Mouse (Mus musculus): ENCODE results near the gene 1810010H24Rik.
"Not testable (repeated sequence)": the region's sequence is repeated elsewhere in the genome, so short reads cannot be mapped to it uniquely, and the experiment has no call there.

The 1810010H24Rik gene

DNA sequence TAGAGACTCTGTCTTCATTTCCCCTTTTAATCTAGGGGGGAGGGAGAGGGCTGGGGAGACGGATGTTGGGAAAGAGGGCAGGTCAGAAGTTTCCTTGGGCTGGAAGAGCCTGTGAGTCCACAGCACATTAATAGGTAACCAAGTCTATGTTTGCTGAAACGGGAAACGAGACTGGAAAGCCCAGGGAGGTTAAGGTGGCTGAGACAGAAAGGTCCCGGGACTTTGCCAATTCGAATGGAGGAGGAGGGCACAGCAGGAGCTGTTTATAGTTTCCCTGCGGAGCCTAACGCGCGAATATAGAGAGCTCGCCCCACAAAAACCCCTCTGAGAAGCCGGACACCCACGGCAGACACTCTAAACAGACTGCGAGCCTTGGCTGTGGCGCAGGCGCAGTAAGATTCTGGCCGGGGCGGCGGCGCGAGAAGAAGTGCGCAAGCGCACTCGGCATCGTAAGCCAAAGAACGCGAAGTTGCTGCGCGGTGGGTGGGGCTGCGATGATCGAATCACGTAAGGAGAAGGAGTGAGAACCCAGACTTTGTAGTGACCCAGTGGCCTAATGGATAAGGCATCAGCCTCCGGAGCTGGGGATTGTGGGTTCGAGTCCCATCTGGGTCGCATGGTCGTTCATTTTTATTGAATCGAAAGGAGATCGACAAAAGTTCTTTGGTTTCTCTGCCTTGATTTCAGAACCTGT, 13.0 kb upstream of the 1810010H24Rik start:
- peak; percentile 90 to 98 for DNase-seq (ENCODE audit: low read depth in 1 of 2, low spot score in 2 of 2)

GRCm38 (mm10) chr11:107014020-107014585, 11.4 kb upstream of the 1810010H24Rik start:
- no peak for DNase-seq (ENCODE audit: low read depth in 1 of 2, low spot score in 2 of 2)

DNA sequence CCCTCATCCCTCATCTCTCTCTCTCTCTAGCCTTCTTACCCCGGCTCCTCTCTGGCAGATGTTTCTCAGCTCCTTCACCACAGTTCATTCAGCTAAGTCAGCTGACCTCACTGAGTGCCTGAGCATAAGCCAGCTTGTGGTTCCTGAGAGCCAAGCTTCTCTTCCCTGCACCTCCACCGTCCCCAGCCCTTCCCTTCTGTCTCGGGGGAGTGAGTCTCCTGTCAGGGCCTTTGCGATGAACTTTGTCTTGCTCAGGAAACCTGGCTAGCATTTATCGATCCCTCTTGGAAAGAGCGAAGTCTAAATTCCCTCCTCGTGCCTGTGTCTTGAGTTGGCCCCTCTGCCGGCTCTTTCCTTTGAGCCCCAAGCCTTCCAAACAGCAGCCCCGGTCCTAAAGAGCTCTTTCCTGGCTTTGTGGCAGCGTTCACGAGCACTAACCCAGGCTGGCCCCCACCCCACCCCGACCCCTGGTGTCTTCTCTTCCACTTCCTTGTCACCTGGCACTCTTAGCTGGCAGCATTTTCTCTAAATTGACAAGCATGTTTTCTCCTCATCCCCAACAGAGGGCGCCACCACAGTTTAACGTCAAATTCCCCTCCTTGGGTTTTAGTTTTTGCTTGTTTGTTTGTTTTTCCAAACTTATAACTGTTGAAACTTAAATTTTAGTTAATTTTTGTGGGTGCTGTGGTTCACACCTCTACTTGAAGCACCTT, 10.7 kb upstream of the 1810010H24Rik start:
- no peak for DNase-seq (ENCODE audit: low read depth in 1 of 2, low spot score in 2 of 2)

- not testable (repeated sequence) for DNase-seq (ENCODE audit: low read depth in 1 of 2, low spot score in 2 of 2)
These were observed 9.8 kb upstream of the 1810010H24Rik start for GRCm38 (mm10) chr11:107015535-107016187.

DNA sequence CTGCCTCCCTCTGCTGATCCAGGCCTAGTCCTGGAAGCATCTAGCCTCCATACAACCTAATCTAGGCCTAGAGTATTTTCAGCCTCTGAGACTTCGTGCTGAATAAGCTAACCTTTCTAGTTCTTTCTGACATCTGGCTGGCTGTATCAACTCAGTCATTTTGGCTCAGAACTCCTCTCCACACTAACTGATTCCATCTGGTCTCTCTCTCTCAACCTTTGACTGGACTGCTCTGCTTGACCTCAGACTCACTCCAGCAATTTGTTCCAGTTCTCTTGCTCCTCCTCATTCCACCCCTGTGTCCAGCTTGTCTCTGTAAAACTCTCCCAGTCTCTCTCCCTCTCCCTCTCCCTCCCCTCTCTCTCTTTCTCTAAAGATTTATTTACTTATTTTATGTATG, 8.6 kb upstream of the 1810010H24Rik start:
- DNase-seq (ENCODE audit: low read depth in 1 of 2, low spot score in 2 of 2): no peak

DNA sequence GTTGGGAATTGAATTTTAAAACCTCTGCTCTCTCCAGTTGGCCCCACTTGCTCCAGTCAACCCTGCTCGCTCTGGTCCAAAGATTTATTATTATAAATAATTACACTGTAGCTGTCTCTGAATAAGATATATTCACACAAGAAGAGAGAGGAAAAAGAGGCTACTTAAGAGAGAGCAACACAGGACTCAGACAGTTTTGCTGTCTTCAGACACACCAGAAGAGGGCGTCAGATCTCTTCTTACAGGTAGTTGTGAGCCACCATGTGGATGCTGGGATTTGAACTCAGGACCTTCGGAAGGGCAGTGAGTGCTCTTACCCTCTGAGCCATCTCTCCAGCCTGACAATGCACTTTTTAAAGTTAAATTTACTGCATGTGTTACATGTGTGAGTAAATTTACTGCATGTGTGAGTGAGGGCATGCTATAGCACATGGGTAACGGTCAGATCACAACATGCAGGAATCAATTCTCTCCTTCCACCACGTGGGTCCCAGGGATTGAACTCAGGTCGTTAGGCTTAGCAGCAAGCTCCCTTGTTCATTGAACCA, 8.1 kb upstream of the 1810010H24Rik start:
- no peak for DNase-seq (ENCODE audit: low read depth in 1 of 2, low spot score in 2 of 2)

- no peak for DNase-seq (ENCODE audit: low read depth in 1 of 2, low spot score in 2 of 2)
These were observed 6.9 kb upstream of the 1810010H24Rik start for GRCm38 (mm10) chr11:107018606-107019005.

DNA sequence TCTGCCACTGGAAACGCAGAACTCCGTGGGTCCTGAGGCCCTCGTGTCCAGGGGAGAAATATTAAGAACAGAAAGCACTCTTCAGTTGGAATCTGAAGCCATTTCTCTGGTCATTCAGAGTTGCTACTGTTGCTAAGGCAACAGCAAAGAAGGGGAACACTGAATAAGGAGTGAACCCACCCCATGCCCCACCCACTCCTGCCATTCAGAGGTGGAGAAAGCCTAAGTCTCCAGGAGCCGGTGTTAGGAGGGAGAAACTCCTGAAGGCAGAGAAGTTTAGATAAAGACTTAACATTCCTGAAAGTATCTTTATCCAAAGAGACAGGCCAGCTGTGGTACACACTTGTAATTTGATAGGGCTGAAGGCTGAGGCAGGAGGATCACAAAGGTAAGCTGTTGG, 6.2 kb upstream of the 1810010H24Rik start:
- DNase-seq (ENCODE audit: low read depth in 1 of 2, low spot score in 2 of 2): no peak

GRCm38 (mm10) chr11:107019722-107020121, 5.8 kb upstream of the 1810010H24Rik start:
- not testable (repeated sequence) for DNase-seq (ENCODE audit: low read depth in 1 of 2, low spot score in 2 of 2)

DNA sequence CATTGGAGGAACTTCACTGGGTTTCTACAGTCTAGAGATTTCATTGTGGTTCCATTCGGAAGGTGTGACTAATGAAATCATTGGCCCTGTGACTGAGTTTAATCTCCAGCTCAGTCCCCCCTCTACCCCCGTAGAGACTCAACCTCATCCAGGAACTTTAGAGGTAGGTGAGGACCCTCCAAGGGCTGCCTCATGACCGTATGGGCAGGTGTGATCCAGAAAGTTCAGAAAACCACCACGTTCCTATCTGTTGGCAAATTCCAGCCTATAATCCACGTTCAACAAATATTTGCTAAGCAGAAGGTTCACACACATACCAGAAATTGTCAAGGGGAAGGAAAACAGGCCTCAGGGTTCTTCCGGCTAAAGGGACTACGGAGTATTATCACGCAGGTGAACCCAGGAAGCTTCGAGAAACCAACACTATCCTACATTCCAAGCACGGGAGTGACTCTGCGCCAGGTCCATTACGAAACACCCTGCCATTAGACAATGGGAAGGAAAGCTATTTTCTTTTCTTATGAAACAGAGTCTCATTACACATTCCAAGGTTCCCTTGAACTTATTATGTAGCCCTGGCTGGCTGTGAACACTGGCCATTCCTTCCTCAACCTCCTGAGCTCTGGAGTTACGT, 3.3 kb upstream of the 1810010H24Rik start:
- no peak for DNase-seq (ENCODE audit: low read depth in 1 of 2, low spot score in 2 of 2)

GRCm38 (mm10) chr11:107024406-107024805, 1.1 kb upstream of the 1810010H24Rik start:
- DNase-seq (ENCODE audit: low read depth in 1 of 2, low spot score in 2 of 2): no peak

- DNase-seq (ENCODE audit: low read depth in 1 of 2, low spot score in 2 of 2): no peak
These were observed 1.3 kb downstream of the 1810010H24Rik start for GRCm38 (mm10) chr11:107026554-107027430.

DNA sequence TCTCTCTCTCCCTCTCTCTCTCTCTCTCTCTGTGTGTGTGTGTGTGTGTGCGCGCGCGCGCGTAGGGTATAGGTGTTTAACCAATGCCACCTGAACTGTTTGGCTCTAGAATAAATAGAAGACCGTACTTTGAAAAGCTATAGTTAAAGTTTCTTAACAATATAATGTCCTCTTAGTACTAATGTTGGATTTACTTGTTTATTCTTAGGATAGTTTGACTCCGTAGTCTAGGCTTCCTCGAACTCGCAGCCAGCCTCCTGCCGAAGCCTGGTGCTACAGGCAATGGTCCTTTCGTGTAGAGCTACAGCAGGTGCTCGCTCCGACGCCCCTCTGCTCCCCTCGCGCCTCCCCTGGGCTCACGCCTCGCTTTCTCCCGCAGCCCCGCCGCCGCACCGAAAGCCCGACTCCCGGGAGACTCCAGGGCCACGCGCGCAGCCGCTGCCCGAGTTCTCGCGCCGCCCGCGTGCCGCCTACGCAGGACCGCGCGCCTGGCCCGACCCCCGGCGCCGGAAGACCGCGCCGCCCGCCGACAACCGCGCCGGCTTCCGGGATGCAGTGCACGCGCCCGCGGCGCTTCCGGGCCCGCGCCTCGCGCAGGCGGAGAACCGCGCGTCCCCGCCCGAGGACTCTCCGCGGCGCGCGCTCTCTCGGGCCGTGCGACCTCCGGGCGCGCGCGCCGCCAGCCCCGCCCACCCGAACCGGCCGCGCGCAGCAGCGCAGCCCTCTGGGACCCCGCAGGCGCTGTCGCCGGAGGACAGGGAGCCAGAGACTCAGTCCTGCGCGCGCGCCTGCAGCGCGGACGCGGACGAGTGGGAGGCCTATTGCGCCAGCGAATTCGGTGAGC, 2.2 kb downstream of the 1810010H24Rik start:
- peak in 1 of 2 experiments; percentile 44 for DNase-seq (ENCODE audit: low read depth in 1 of 2, low spot score in 2 of 2)

- no peak for DNase-seq (ENCODE audit: low read depth in 1 of 2, low spot score in 2 of 2)
These were observed 2.8 kb downstream of the 1810010H24Rik start for GRCm38 (mm10) chr11:107028275-107028618.

DNA sequence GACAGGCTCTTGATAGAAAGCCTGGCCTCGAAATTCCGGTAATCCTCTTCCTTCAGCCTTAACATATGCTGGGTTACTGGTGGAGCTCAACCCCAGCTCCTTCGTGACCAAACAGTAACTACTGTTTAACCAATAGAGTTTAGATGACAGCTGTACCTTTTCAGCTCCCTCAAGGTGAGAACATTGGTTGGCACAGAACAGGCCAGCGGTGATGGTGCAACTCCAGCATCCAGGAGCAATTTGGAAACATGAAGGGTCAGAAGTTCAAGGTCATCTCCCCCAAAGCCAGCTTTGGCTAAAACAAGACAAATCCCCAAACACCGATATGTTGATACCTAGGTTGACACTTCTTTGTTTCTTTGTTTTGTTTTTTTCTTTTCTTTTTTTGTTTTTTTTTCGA, 3.3 kb downstream of the 1810010H24Rik start:
- no peak for DNase-seq (ENCODE audit: low read depth in 1 of 2, low spot score in 2 of 2)

DNA sequence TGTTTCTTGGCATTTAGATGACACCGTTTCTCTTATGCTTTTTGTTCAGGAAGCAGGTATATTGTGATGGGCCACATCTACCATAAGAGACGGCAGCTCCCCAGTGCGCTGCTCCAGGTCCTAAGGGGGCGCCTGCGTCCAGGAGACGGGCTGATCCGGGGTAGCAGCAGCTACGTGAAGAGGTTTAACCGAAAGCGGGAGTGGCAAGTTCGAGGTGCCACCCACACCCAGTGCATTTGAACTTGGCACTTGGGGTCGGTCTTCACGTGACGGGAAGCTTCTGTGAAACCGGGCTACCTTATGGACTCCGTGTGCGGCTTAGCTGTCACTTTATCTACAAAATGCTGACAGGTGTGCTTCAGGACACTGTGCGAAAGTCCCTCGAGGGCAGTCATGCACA, 4.1 kb downstream of the 1810010H24Rik start:
- DNase-seq (ENCODE audit: low read depth in 1 of 2, low spot score in 2 of 2): no peak

DNA sequence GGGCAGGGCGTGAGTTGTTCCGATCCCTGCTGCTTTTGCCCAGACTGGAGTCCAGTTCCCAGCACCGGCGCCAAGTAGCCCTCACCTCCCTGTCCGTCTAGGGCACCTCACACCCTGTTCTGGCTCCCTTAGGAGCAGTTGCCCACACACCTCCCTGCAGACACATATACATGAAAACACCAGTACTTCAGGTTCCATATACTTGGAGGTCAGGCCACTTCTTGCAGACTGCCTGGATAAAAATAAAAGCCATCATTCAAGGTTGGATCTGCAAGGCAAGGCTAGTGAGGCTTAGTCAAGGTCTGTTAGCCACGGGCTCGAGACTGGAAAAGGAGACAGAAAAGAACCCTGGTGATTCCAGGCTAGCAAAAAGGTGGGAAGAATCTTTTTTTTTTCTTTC, 6.2 kb downstream of the 1810010H24Rik start:
- DNase-seq (ENCODE audit: low read depth in 1 of 2, low spot score in 2 of 2): no peak

GRCm38 (mm10) chr11:107034085-107034810, 8.8 kb downstream of the 1810010H24Rik start:
- no peak for DNase-seq (ENCODE audit: low read depth in 1 of 2, low spot score in 2 of 2)

GRCm38 (mm10) chr11:107039417-107039816, 13.9 kb downstream of the 1810010H24Rik start:
- no peak for DNase-seq (ENCODE audit: low read depth in 1 of 2, low spot score in 2 of 2)

Measured in monocyte, adult 2 months (primary cell).